Mouse (Mus musculus) c-Kit-positive CD71-negative TER-119-negative erythroid progenitor cells, embryonic 14.5 days (primary cell): Measurements from ENCODE around the gene Parg.

Source experiments
- DNase-seq: peaks from one replicate; pipeline ENCODE4 v3.0.0-alpha.2; 2013; ENCODE audit warnings: low read depth

Parg gene

DNA sequence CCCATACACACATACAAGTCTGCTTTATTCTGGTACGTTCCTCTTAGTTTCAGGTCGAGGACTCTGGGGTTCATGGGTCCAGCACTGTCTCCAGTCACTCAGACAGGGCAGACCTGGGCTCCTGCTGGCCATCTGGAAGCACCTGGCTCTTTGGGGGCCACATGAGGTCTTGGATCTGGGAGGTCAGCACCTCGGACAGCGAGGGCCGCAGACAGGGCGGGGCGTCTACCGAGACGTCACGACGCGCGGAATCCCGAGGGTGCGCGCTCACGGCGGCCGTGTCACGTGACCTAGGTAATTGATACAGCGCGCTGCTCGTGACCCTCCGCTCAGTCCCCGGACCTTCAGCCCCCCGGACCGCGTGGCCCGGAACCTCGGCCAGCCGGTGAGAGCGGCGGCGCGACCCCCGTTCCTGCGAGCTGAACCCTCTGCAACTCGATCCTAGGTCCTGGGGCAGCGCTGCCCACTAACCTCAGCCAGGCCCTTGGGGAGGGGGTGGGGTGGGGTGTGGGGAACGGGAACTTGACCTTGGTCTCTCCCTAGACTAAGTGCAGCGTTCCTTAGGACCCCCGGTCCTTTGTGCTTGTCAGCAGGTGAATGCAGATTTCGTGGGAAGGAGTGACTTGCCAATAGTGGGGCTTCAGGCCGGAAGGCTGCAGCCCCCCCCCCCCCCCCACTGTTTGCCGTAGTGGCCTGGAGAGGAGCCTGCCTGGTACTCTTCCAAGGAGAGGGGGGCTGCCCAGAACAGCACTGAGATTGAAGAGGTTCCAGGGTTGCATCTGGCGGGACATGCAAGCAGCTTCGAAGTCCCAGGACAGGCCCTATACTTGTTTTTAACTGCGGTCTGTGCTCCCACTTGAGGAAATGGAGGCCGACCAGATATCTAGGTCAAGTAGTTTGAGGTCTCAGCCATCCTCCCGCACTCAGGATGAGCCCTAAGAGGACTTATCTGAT, 120.3 kb downstream of the Parg start, which contains the start of gene Ogdhl:
Gene Ogdhl (plus strand): TSS at position 288 of the 954 bp plus-strand sequence.
- DNase-seq: peak; percentile 61

DNA sequence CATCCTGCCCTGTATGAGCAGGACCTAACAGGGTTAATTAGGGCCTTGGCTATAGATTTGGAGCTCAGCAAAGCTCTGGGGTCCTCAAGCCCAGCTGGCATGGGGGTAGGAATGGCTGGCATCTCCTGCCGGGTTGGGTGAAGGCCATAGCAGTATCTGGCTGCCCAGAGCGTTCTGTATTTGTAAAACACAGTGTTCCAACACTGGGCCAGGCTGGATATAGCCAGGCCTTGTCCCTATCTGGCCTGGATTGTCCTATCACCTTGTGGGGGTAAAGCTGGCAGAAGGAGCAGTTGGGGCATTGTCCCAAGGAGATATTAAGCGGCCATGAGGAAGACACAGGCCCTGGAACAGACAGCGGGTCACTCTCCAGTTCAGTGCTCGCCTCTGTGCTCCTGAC, 121.5 kb downstream of the Parg start:
- DNase-seq: no peak

DNA sequence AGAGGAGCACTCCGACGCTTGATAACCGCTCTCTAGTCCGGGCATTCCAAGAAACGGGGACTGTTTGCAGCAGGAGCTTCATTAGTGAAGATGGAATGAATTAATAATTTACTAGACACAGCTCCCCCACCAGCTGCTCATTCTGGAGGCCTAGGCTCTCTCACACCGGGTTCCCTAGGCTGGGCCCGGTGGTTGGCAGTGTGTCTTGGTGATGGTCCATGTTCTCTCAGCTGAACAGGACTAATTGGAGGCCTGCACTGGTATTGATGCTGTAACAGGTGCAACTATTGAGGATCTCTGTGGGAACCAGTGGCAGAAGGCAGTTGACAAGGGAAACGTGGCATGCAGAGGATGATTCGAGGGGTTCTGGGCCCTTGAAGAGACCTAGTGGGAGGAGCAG, 125.6 kb downstream of the Parg start:
- no peak for DNase-seq

DNA sequence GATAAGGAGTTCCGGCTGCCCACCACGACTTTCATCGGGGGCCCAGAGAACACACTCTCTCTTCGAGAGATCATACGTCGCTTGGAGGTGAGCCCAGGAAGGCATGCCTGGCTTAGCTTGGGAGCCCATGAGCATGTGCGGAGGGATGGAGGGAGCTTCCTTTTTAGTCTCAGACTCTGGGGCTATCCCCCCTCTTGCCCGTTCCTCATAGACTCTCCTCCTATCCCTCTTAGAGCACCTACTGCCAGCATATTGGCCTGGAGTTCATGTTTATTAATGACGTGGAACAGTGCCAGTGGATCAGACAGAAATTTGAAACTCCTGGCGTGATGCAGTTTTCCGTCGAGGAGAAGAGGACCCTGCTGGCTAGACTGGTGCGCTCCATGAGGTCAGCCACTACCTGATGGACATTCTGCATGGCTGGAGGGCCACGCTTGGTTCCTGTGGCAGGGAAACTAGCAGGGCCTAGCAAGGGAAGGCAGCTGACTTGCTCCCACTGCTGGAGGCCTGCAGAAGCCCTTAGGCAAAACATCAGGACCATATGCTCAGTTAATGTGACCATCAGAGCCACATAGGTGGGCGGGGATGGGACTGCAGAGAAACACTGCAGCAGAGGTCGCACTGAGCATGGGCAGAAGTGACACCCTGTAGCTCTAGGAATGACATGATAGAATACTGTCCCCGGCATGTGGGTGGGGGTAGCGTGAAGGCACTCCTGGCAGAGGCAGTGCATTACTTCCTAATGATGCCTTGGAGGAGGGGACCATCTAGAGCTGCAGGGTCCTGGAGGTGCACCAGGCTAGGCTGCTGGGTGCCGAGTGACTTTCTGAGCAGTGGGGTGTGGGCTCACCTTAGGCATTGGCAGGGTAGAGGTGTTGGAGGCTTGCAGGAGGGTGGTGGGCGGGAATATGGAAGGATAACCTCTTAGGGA, 131.0 kb downstream of the Parg start:
- no peak for DNase-seq

DNA sequence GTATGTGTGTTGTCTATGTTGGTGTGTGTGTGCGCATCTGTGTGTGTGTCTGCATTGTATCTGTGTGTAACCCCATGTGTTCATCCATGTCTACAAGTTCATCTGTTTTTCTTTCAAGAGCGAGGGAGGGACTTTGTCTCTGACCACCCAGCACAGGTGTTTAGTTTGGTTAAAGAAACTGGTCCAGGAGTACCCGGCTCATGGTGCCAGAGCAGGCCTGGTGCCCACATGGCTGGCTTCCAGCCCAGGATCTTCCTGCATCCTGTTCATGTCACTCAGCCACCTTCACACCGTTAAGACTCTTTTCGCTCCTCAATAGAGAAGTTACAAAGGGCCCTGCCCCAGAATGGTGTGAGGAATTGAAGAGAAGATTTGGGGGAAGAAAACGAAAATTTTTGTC, 134.3 kb downstream of the Parg start:
- no peak for DNase-seq

DNA sequence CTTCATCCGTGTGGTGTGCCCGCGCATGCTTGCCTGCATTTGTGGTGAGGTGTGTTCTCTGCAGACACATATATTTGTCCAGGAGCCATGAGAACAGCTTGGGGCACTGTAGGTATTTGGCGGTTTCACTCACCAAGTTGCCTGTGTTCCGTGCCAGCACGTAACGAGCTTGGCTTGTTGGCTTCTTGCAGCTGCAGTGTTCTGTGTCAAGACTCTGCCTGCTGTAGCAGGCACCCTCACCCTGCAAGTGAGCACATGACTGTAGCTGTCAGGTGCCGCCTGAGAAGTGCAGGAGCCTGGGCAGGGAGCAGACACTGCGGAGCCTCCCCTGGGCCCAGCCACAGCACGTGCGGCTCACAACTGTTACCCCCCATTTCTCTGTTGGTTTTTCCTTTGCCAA, 134.8 kb downstream of the Parg start:
- no peak for DNase-seq

DNA sequence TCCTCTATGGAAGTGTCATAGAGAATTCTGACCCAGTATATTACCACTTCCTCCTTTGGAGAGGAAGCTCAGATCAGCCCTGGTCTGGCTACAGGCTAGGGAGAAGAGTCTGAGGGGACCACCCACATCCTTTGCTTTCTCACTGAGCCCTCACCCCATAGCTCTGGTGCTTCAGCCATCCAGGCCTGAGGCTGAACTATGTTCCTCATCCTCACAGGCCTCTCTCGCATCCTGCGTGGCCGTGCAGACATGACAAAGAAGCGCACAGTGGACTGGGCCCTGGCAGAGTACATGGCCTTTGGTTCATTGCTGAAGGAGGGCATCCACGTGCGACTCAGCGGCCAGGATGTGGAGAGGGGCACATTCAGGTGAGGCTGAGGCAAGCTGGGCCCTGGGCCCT, 140.1 kb downstream of the Parg start:
- DNase-seq: no peak

DNA sequence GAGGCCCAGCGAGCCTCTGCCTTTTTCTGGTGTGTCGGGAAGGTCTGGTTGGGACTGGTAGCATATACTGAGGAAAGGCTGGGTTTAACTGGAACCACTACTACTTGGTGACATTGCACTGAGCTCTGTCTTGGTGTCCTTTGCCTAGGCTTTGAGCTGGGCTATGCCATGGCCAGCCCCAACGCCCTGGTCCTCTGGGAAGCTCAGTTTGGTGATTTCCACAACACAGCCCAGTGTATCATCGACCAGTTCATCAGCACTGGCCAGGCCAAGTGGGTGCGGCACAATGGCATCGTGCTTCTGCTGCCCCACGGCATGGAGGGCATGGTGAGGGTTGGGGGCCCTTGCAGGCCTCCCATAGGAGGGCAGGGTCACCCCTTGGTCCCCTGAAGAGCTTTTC, 142.4 kb downstream of the Parg start:
- no peak for DNase-seq

DNA sequence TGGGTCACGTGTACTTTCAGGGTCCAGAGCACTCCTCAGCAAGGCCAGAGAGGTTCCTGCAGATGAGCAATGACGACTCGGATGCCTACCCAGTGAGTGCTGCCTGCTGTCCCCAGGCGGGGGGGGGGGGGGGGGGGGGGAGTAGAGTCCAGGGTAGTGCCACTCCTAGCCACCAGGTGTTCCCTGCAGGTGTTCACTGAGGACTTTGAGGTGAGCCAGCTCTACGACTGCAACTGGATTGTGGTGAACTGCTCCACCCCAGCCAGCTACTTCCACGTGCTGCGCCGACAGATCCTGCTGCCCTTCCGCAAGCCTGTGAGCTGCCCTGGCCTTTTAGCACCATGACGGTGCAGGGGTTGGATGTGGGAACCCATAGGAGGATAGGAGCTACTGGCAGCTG, 142.9 kb downstream of the Parg start:
- no peak for DNase-seq
